Mouse (Mus musculus): ENCODE data around the gene Tgfbr3. TPM values are rescaled to one million over a fixed set of nuclear protein-coding genes. Genes with fewer than 3 reads are reported as not detected.

The Tgfbr3 gene
- polyA plus RNA-seq (2014; fragmentation: Illumina TruSeq; extraction: RNeasy Lipid Tissue Mini Kit (QIAGEN cat#74804); ENCODE audit: insufficient read depth, low read depth, low replicate concordance), result 18.6 TPM

DNA sequence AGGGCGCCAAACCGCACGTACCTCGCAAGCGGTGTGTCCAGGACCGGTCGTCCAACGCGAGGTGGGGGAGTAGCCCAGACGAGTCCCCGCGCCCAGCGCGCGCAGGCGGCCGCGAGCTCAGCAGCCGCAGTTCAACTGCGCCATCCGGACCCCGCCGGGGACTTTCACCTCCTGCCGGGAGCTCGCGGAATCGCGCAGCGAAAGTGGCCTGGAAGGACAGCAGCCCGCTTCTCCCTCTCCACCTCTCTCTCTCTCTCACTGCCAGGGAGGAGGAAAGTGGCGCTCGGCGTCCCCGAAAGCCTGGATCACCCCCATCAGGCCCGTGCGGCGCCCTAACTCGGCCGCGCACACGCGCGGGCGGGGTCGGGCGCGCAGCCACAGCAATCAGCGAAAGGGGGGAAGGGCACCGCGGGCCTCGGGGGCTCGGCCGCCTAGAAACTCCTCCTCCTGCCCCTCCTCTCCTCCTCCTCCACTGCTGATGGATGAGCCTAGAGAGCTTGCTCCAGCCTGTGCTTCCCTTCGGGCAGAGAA is at the start of gene Tgfbr3:
TSS of gene Tgfbr3 (minus strand) at position 396 of the 531 bp plus-strand sequence.

DNA sequence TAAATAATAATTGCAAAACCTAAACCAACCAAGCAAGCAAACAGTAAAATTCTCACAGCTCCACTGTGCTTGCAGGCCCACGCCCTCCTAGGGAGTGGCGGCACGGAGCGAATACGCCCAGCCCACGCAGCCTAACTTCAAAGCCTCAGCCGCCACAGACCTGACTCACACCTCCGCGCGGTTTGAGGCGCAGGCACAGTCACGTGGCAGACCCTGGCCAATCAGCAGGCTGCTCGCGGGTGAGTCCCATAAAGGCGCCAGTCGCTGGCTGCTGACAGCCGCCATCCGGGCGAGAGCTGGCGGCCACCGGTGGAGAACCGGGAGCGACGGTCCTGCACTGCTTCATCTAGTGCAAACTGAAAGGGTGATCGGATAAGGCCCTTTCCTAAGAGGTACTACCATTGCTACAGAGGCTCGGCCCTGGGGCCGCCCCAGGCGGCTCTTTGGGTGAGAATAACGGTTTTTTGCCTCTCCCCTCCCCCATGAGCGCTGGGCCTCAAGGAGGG is 41.5 kb upstream of the Tgfbr3 start, which contains the start of gene Brdt:
TSS of gene Brdt (plus strand) at position 244 of the 506 bp plus-strand sequence.

Other genes starting within 250 kb of the Tgfbr3 start
- 1.8 TPM for gene Brdt, start 41.5 kb upstream of the Tgfbr3 start, polyA plus RNA-seq (2014; fragmentation: Illumina TruSeq; extraction: RNeasy Lipid Tissue Mini Kit (QIAGEN cat#74804); ENCODE audit: insufficient read depth, low read depth, low replicate concordance)
- 2.0 TPM for gene Ephx4, start 113.1 kb upstream of the Tgfbr3 start, polyA plus RNA-seq (2014; fragmentation: Illumina TruSeq; extraction: RNeasy Lipid Tissue Mini Kit (QIAGEN cat#74804); ENCODE audit: insufficient read depth, low read depth, low replicate concordance)
- not detected for gene Lpcat2b, start 141.9 kb upstream of the Tgfbr3 start, polyA plus RNA-seq (2014; fragmentation: Illumina TruSeq; extraction: RNeasy Lipid Tissue Mini Kit (QIAGEN cat#74804); ENCODE audit: insufficient read depth, low read depth, low replicate concordance)
- 2.4 TPM for gene Btbd8, start 148.4 kb upstream of the Tgfbr3 start, polyA plus RNA-seq (2014; fragmentation: Illumina TruSeq; extraction: RNeasy Lipid Tissue Mini Kit (QIAGEN cat#74804); ENCODE audit: insufficient read depth, low read depth, low replicate concordance)
- gene Gm42669, start 218.0 kb upstream of the Tgfbr3 start, polyA plus RNA-seq (2014; fragmentation: Illumina TruSeq; extraction: RNeasy Lipid Tissue Mini Kit (QIAGEN cat#74804); ENCODE audit: insufficient read depth, low read depth, low replicate concordance), result 0.08 TPM
- not detected for gene 1700028K03Rik, start 245.1 kb upstream of the Tgfbr3 start, polyA plus RNA-seq (2014; fragmentation: Illumina TruSeq; extraction: RNeasy Lipid Tissue Mini Kit (QIAGEN cat#74804); ENCODE audit: insufficient read depth, low read depth, low replicate concordance)